Mouse (Mus musculus): ENCODE measurements around the gene Cldn3. TPM values are rescaled to one million over a fixed set of nuclear protein-coding genes. Genes with fewer than 3 reads are reported as not detected.

Cldn3 gene
- polyA plus RNA-seq, 1 experiment from 2014 or later: 2.5 TPM

- Histone ChIP-seq H3K36me3 (no peaks in the 10 kb centered on the region), H3K4me1 (replicated peaks) (peaks cover 15% of the 10 kb centered on the region), H3K4me2 (peak overlapping the region; percentile 73), H3K27me3 (replicated peaks) (peaks cover 23% of the 10 kb centered on the region), H3K9ac (peak overlapping the region; percentile 52; the same call in 1 of the 2 replicates), H3K27ac (ENCODE audit: poor library complexity, severe bottlenecking) (no peak overlapping the region), H3K4me3 (peak overlapping the region; percentile 26), H3K9me3 (replicated peaks) (no peaks in the 10 kb centered on the region)
- ATAC-seq (ENCODE audit: insufficient number of reproducible peaks, low FRiP score): peak; percentile 40
- WGBS: 7% methylated on average over 23 of the region's 33 CpGs
These were observed 19.9 kb upstream of the Cldn3 start for GRCm38 (mm10) chr5:134965852-134966821.

- no peak overlapping the region for H3K4me2 ChIP-seq
- no peak for ATAC-seq (ENCODE audit: insufficient number of reproducible peaks, low FRiP score)
- peaks cover 23% of the 10 kb centered on the region for H3K27me3 ChIP-seq (replicated peaks)
- no peaks in the 10 kb centered on the region for H3K36me3 ChIP-seq
- H3K4me3 ChIP-seq: no peak overlapping the region
- no peaks in the 10 kb centered on the region for H3K9me3 ChIP-seq (replicated peaks)
- H3K9ac ChIP-seq: no peak overlapping the region
- 72% methylated on average over 20 of the region's 20 CpGs for WGBS
- H3K27ac ChIP-seq (ENCODE audit: poor library complexity, severe bottlenecking): no peak overlapping the region
- peaks cover 15% of the 10 kb centered on the region for H3K4me1 ChIP-seq (replicated peaks)
These were observed 18.7 kb upstream of the Cldn3 start for GRCm38 (mm10) chr5:134967164-134967944.

GRCm38 (mm10) chr5:134970671-134971070 is 15.3 kb upstream of the Cldn3 start:
- 56% methylated on average over 8 of the region's 8 CpGs for WGBS
- Histone ChIP-seq H3K27ac (ENCODE audit: poor library complexity, severe bottlenecking) (no peak overlapping the region), H3K4me3 (no peak overlapping the region), H3K9me3 (replicated peaks) (no peaks in the 10 kb centered on the region), H3K36me3 (no peaks in the 10 kb centered on the region), H3K4me2 (no peak overlapping the region), H3K4me1 (replicated peaks) (peaks cover 21% of the 10 kb centered on the region), H3K27me3 (replicated peaks) (peaks cover 23% of the 10 kb centered on the region), H3K9ac (no peak overlapping the region)
- no peak for ATAC-seq (ENCODE audit: insufficient number of reproducible peaks, low FRiP score)

GRCm38 (mm10) chr5:134973081-134973480 is 12.9 kb upstream of the Cldn3 start:
- no peak overlapping the region for H3K27ac ChIP-seq (ENCODE audit: poor library complexity, severe bottlenecking)
- no peak for ATAC-seq (ENCODE audit: insufficient number of reproducible peaks, low FRiP score)
- no peak overlapping the region for H3K4me2 ChIP-seq

GRCm38 (mm10) chr5:134973526-134973925 is 12.5 kb upstream of the Cldn3 start:
- Histone ChIP-seq H3K4me2 (no peak overlapping the region), H3K36me3 (no peaks in the 10 kb centered on the region), H3K9ac (no peak overlapping the region), H3K9me3 (replicated peaks) (no peaks in the 10 kb centered on the region), H3K4me1 (replicated peaks) (peaks cover 14% of the 10 kb centered on the region), H3K27ac (ENCODE audit: poor library complexity, severe bottlenecking) (no peak overlapping the region), H3K4me3 (no peak overlapping the region), H3K27me3 (replicated peaks) (peaks cover 6% of the 10 kb centered on the region)
- ATAC-seq (ENCODE audit: insufficient number of reproducible peaks, low FRiP score): no peak
- WGBS: 74% methylated on average over 7 of the region's 7 CpGs

More at GRCm38 (mm10) chr5:134973081-134973480, 12.9 kb upstream of the Cldn3 start:
- no peak overlapping the region for H3K9ac ChIP-seq
- peaks cover 14% of the 10 kb centered on the region for H3K4me1 ChIP-seq (replicated peaks)
- no peak overlapping the region for H3K4me3 ChIP-seq
- no peaks in the 10 kb centered on the region for H3K9me3 ChIP-seq (replicated peaks)
- peaks cover 7% of the 10 kb centered on the region for H3K27me3 ChIP-seq (replicated peaks)
- H3K36me3 ChIP-seq: no peaks in the 10 kb centered on the region

GRCm38 (mm10) chr5:134974294-134974693 is 11.7 kb upstream of the Cldn3 start:
- Histone ChIP-seq H3K4me1 (replicated peaks) (peaks cover 14% of the 10 kb centered on the region), H3K4me3 (no peak overlapping the region), H3K27me3 (replicated peaks) (peaks cover 1% of the 10 kb centered on the region), H3K4me2 (peak overlapping the region; percentile 35), H3K9ac (no peak overlapping the region), H3K27ac (ENCODE audit: poor library complexity, severe bottlenecking) (peak overlapping the region; percentile 51; the same call in 1 of the 2 replicates), H3K9me3 (replicated peaks) (no peaks in the 10 kb centered on the region), H3K36me3 (no peaks in the 10 kb centered on the region)
- WGBS: 9% methylated on average over 7 of the region's 7 CpGs
- ATAC-seq (ENCODE audit: insufficient number of reproducible peaks, low FRiP score): 0 out of 2 replicates have a peak, but pooled peaks have one; percentile 37

- Histone ChIP-seq H3K27ac (ENCODE audit: poor library complexity, severe bottlenecking) (peak overlapping the region; percentile 51; the same call in 1 of the 2 replicates), H3K9me3 (replicated peaks) (no peaks in the 10 kb centered on the region), H3K4me1 (replicated peaks) (peaks cover 14% of the 10 kb centered on the region), H3K27me3 (replicated peaks) (no peaks in the 10 kb centered on the region), H3K4me2 (peak overlapping the region; percentile 35), H3K9ac (no peak overlapping the region), H3K4me3 (no peak overlapping the region), H3K36me3 (no peaks in the 10 kb centered on the region)
- ATAC-seq (ENCODE audit: insufficient number of reproducible peaks, low FRiP score): no peak
- WGBS: 44% methylated on average over 2 of the region's 2 CpGs
These were observed 11.1 kb upstream of the Cldn3 start for GRCm38 (mm10) chr5:134974921-134975320.

- Histone ChIP-seq H3K4me1 (replicated peaks) (peaks cover 21% of the 10 kb centered on the region), H3K4me2 (no peak overlapping the region), H3K36me3 (no peaks in the 10 kb centered on the region), H3K27ac (ENCODE audit: poor library complexity, severe bottlenecking) (no peak overlapping the region), H3K9ac (no peak overlapping the region), H3K27me3 (replicated peaks) (no peaks in the 10 kb centered on the region), H3K9me3 (replicated peaks) (no peaks in the 10 kb centered on the region), H3K4me3 (no peak overlapping the region)
- 69% methylated on average over 2 of the region's 2 CpGs for WGBS
- no peak for ATAC-seq (ENCODE audit: insufficient number of reproducible peaks, low FRiP score)
These were observed 9.8 kb upstream of the Cldn3 start for GRCm38 (mm10) chr5:134976164-134976563.

- H3K27ac ChIP-seq (ENCODE audit: poor library complexity, severe bottlenecking): no peak overlapping the region
- no peaks in the 10 kb centered on the region for H3K27me3 ChIP-seq (replicated peaks)
- H3K4me1 ChIP-seq (replicated peaks): peaks cover 23% of the 10 kb centered on the region
- ATAC-seq (ENCODE audit: insufficient number of reproducible peaks, low FRiP score): no peak
- H3K36me3 ChIP-seq: no peaks in the 10 kb centered on the region
- H3K4me3 ChIP-seq: no peak overlapping the region
- no peaks in the 10 kb centered on the region for H3K9me3 ChIP-seq (replicated peaks)
- H3K9ac ChIP-seq: no peak overlapping the region
- WGBS: 64% methylated on average over 14 of the region's 14 CpGs
- no peak overlapping the region for H3K4me2 ChIP-seq
These were observed 9.3 kb upstream of the Cldn3 start for GRCm38 (mm10) chr5:134976577-134977250.

- Histone ChIP-seq H3K4me1 (replicated peaks) (peaks cover 23% of the 10 kb centered on the region), H3K27me3 (replicated peaks) (no peaks in the 10 kb centered on the region), H3K27ac (ENCODE audit: poor library complexity, severe bottlenecking) (no peak overlapping the region), H3K36me3 (no peaks in the 10 kb centered on the region), H3K4me2 (no peak overlapping the region), H3K4me3 (no peak overlapping the region), H3K9ac (no peak overlapping the region), H3K9me3 (replicated peaks) (no peaks in the 10 kb centered on the region)
- 44% methylated on average over 4 of the region's 4 CpGs for WGBS
- ATAC-seq (ENCODE audit: insufficient number of reproducible peaks, low FRiP score): no peak
These were observed 8.2 kb upstream of the Cldn3 start for GRCm38 (mm10) chr5:134977837-134978236.

Data from heart, embryonic 12.5 days (tissue).